Mouse (Mus musculus): Measurements from ENCODE around the gene Srsf3. TPM values are rescaled to one million over a fixed set of nuclear protein-coding genes. Genes with fewer than 3 reads are reported as not detected.
A peak's percentile ranks its signal among the peaks of the same experiment; 100 is the strongest.

Srsf3 gene
- polyA plus RNA-seq, 1 experiment from 2014 or later, result 559 TPM

DNA sequence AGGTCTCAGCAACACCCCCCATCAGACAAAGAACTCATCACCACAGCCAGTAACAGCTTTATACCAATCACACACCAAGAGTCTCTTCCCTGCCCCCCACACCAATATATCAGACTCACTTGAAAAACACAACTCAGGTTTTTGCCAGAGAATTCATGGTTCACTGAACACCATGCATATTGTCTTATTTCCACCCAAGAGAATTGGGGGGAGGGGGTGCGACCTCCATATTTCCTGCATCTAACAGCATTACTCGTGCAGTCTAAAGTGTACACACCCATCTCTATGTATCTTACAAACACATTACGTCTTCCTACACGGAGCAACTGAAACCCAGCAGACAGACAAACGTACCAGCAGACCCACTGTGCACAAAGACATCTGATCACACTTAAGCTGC lies 39.4 kb downstream of the Srsf3 start:
- no peak overlapping the region for H3K4me3 ChIP-seq (replicated peaks; ENCODE audit: low read depth, low read length)
- no peak overlapping the region for H3K9ac ChIP-seq (replicated peaks; ENCODE audit: low read length)
- H3K27ac ChIP-seq (replicated peaks; ENCODE audit: low read depth, low read length), result no peak overlapping the region
- 0 out of 2 replicates have a peak, but pooled peaks cover 4% of the 10 kb centered on the region for H3K4me1 ChIP-seq (ENCODE audit: control insufficient read depth, insufficient read depth, low read length)
- WGBS, result 82% methylated on average over 5 of the region's 5 CpGs
- H3K27me3 ChIP-seq (ENCODE audit: control insufficient read depth, insufficient read depth, low read length), result no peaks in the 10 kb centered on the region
- no peaks in the 10 kb centered on the region for H3K9me3 ChIP-seq (ENCODE audit: control insufficient read depth, low read length)
- DNase-seq, result no peak
- no peak for ATAC-seq (ENCODE audit: low FRiP score, low TSS enrichment)
- no peak overlapping the region for H3K4me2 ChIP-seq (ENCODE audit: low read length)
- no peaks in the 10 kb centered on the region for H3K36me3 ChIP-seq (ENCODE audit: control insufficient read depth, insufficient read depth, low read length)

DNA sequence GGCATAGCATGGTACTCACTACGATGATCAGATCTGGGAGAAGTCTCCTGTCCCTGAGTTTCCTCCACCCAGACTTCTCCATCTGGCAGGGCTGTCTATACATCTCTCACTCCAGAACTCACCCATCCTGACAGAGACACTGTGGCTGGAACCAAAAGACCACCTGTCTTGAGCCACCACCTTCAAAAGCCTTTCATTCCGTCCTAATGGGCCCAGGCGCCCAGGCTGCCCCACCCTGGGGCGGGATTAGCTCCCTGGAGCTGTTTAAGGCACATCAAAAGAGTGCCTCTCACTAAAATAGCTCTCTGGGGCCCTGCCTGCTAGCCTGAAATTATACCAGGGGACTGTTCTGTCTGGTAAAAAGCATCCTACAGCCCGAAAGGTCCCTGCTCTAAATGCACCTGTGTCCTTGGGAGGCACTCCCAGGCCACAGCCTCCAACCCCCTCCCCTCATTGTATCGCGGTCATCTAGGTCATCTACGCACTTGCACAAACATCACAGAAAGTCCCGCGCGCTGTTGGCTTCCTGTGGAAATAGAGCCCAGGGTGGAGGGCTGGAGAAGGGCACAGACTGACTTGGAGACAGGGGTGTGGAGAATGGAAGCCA lies 40.4 kb downstream of the Srsf3 start:
- H3K4me1 ChIP-seq (ENCODE audit: control insufficient read depth, insufficient read depth, low read length), result 0 out of 2 replicates have a peak, but pooled peaks cover 4% of the 10 kb centered on the region
- no peak overlapping the region for H3K4me3 ChIP-seq (replicated peaks; ENCODE audit: low read depth, low read length)
- ATAC-seq (ENCODE audit: low FRiP score, low TSS enrichment), result no peak
- H3K36me3 ChIP-seq (ENCODE audit: control insufficient read depth, insufficient read depth, low read length), result no peaks in the 10 kb centered on the region
- WGBS, result 29% methylated on average over 11 of the region's 11 CpGs
- no peak overlapping the region for H3K4me2 ChIP-seq (ENCODE audit: low read length)
- no peak overlapping the region for H3K9ac ChIP-seq (replicated peaks; ENCODE audit: low read length)
- H3K9me3 ChIP-seq (ENCODE audit: control insufficient read depth, low read length), result no peaks in the 10 kb centered on the region
- no peak for DNase-seq
- no peaks in the 10 kb centered on the region for H3K27me3 ChIP-seq (ENCODE audit: control insufficient read depth, insufficient read depth, low read length)
- no peak overlapping the region for H3K27ac ChIP-seq (replicated peaks; ENCODE audit: low read depth, low read length)

GRCm38 (mm10) chr17:29073313-29073712 lies 40.9 kb downstream of the Srsf3 start:
- Histone ChIP-seq H3K36me3 (ENCODE audit: control insufficient read depth, insufficient read depth, low read length) (no peaks in the 10 kb centered on the region), H3K9ac (replicated peaks; ENCODE audit: low read length) (no peak overlapping the region), H3K27me3 (ENCODE audit: control insufficient read depth, insufficient read depth, low read length) (0 out of 2 replicates have a peak, but pooled peaks cover under 1% of the 10 kb centered on the region), H3K4me2 (ENCODE audit: low read length) (no peak overlapping the region), H3K9me3 (ENCODE audit: control insufficient read depth, low read length) (no peaks in the 10 kb centered on the region), H3K27ac (replicated peaks; ENCODE audit: low read depth, low read length) (no peak overlapping the region), H3K4me1 (ENCODE audit: control insufficient read depth, insufficient read depth, low read length) (peaks cover 7% of the 10 kb centered on the region; the same call in 1 of the 2 replicates), H3K4me3 (replicated peaks; ENCODE audit: low read depth, low read length) (no peak overlapping the region)
- WGBS, result 60% methylated on average over 5 of the region's 5 CpGs
- no peak for ATAC-seq (ENCODE audit: low FRiP score, low TSS enrichment)
- DNase-seq, result no peak

GRCm38 (mm10) chr17:29074085-29074484 lies 41.7 kb downstream of the Srsf3 start:
- DNase-seq, result no peak
- WGBS, result 84% methylated on average over 13 of the region's 13 CpGs
- ATAC-seq (ENCODE audit: low FRiP score, low TSS enrichment), result no peak
- Histone ChIP-seq H3K9ac (replicated peaks; ENCODE audit: low read length) (no peak overlapping the region), H3K27ac (replicated peaks; ENCODE audit: low read depth, low read length) (no peak overlapping the region), H3K4me1 (ENCODE audit: control insufficient read depth, insufficient read depth, low read length) (peaks cover 10% of the 10 kb centered on the region; the same call in 1 of the 2 replicates), H3K4me2 (ENCODE audit: low read length) (no peak overlapping the region), H3K9me3 (ENCODE audit: control insufficient read depth, low read length) (no peaks in the 10 kb centered on the region), H3K4me3 (replicated peaks; ENCODE audit: low read depth, low read length) (no peak overlapping the region), H3K36me3 (ENCODE audit: control insufficient read depth, insufficient read depth, low read length) (no peaks in the 10 kb centered on the region), H3K27me3 (ENCODE audit: control insufficient read depth, insufficient read depth, low read length) (0 out of 2 replicates have a peak, but pooled peaks cover 5% of the 10 kb centered on the region)

DNA sequence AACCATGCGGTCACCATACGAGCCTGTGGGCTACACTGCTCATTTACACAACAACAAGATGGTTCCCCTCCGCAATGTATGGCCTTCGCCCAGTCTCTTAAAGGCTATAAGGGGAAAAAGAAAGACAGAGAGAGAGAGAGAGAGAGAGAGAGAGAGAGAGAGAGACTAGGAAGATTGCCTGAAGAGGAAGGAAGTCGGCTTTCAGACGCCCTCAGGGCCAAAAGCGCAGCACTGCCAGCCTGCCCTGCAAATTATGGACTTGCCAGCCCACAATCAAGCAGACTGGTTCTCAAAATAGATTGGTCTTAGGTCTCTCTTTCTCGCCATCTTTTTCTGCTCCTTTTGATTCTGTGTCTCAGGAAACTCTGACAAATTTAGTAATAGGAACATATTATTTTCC lies 43.8 kb downstream of the Srsf3 start:
- peaks cover 16% of the 10 kb centered on the region; the same call in 1 of the 2 replicates for H3K4me1 ChIP-seq (ENCODE audit: control insufficient read depth, insufficient read depth, low read length)
- DNase-seq, result no peak
- H3K4me3 ChIP-seq (replicated peaks; ENCODE audit: low read depth, low read length), result no peak overlapping the region
- H3K27ac ChIP-seq (replicated peaks; ENCODE audit: low read depth, low read length), result no peak overlapping the region
- no peak overlapping the region for H3K4me2 ChIP-seq (ENCODE audit: low read length)
- 92% methylated on average over 8 of the region's 8 CpGs for WGBS
- H3K36me3 ChIP-seq (ENCODE audit: control insufficient read depth, insufficient read depth, low read length), result no peaks in the 10 kb centered on the region
- H3K9me3 ChIP-seq (ENCODE audit: control insufficient read depth, low read length), result no peaks in the 10 kb centered on the region
- peaks cover 12% of the 10 kb centered on the region for H3K27me3 ChIP-seq (ENCODE audit: control insufficient read depth, insufficient read depth, low read length)
- H3K9ac ChIP-seq (replicated peaks; ENCODE audit: low read length), result no peak overlapping the region
- ATAC-seq (ENCODE audit: low FRiP score, low TSS enrichment), result no peak

GRCm38 (mm10) chr17:29077786-29078509 lies 45.5 kb downstream of the Srsf3 start:
- H3K36me3 ChIP-seq (ENCODE audit: control insufficient read depth, insufficient read depth, low read length), result no peaks in the 10 kb centered on the region
- no peak overlapping the region for H3K9ac ChIP-seq (replicated peaks; ENCODE audit: low read length)
- DNase-seq, result peak; percentile 71
- H3K27me3 ChIP-seq (ENCODE audit: control insufficient read depth, insufficient read depth, low read length), result peaks cover 13% of the 10 kb centered on the region
- no peak overlapping the region for H3K27ac ChIP-seq (replicated peaks; ENCODE audit: low read depth, low read length)
- no peak for ATAC-seq (ENCODE audit: low FRiP score, low TSS enrichment)
- 23% methylated on average over 14 of the region's 14 CpGs for WGBS
- H3K4me3 ChIP-seq (replicated peaks; ENCODE audit: low read depth, low read length), result peak overlapping the region; percentile 10; the same call in 1 of the 2 replicates
- H3K4me1 ChIP-seq (ENCODE audit: control insufficient read depth, insufficient read depth, low read length), result peaks cover 19% of the 10 kb centered on the region; the same call in 1 of the 2 replicates
- no peaks in the 10 kb centered on the region for H3K9me3 ChIP-seq (ENCODE audit: control insufficient read depth, low read length)
- peak overlapping the region; percentile 33 for H3K4me2 ChIP-seq (ENCODE audit: low read length)

- no peak for ATAC-seq (ENCODE audit: low FRiP score, low TSS enrichment)
- H3K4me2 ChIP-seq (ENCODE audit: low read length), result peak overlapping the region; percentile 33
- H3K4me1 ChIP-seq (ENCODE audit: control insufficient read depth, insufficient read depth, low read length), result peaks cover 16% of the 10 kb centered on the region; the same call in 1 of the 2 replicates
- no peaks in the 10 kb centered on the region for H3K36me3 ChIP-seq (ENCODE audit: control insufficient read depth, insufficient read depth, low read length)
- no peak overlapping the region for H3K9ac ChIP-seq (replicated peaks; ENCODE audit: low read length)
- 6% methylated on average over 25 of the region's 25 CpGs for WGBS
- H3K9me3 ChIP-seq (ENCODE audit: control insufficient read depth, low read length), result no peaks in the 10 kb centered on the region
- H3K27ac ChIP-seq (replicated peaks; ENCODE audit: low read depth, low read length), result no peak overlapping the region
- H3K27me3 ChIP-seq (ENCODE audit: control insufficient read depth, insufficient read depth, low read length), result peaks cover 13% of the 10 kb centered on the region
- peak overlapping the region; percentile 10; the same call in 1 of the 2 replicates for H3K4me3 ChIP-seq (replicated peaks; ENCODE audit: low read depth, low read length)
- DNase-seq, result peak; percentile 32
Measured at GRCm38 (mm10) chr17:29078519-29079383, 46.3 kb downstream of the Srsf3 start.

DNA sequence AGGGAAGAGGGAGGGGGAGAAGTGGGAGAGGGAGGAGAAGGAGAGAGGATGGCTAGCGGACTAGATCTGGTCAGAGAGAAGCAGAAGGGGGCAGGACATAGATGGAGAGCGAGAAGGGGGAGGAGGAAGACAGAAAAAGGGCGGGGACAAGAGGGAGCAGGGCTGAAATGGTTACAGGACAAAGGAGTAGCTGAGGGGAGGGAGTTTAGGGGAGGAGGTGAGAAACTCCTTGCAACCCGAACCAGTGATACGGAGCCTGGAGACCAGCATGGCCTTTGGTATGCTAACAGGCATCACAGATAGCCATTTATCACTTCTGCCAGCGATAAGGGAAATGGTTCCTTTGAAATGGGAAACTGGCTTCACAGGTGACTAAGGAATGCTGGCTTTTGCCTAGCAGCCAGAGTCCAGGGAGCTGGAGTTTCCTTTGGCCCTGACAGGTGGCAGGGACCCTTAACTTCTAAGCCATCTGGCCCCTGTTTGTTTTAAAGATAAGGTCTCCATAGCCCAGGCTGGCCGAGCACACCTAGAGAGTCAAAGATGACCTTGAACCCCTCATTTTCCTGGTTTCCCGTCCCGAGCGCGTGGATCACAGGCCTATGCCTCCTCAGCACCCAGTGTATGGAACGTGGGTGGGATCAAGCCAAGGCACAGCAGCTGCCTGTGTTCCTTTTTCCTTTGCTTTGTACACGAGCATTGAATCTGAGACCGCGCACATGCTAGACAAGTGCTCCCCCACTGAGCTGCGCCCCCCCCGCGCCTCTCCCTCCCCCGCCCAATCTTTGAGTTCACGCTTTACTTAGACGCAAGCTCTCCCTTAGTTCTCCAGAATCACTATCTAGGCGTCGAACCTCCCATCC lies 48.6 kb downstream of the Srsf3 start:
- DNase-seq (peak; percentile 37), ATAC-seq (ENCODE audit: low FRiP score, low TSS enrichment) (no peak)
- H3K4me1 ChIP-seq (ENCODE audit: control insufficient read depth, insufficient read depth, low read length), result peaks cover 16% of the 10 kb centered on the region; the same call in 1 of the 2 replicates
- H3K4me3 ChIP-seq (replicated peaks; ENCODE audit: low read depth, low read length), result no peak overlapping the region
- H3K27me3 ChIP-seq (ENCODE audit: control insufficient read depth, insufficient read depth, low read length), result peaks cover 13% of the 10 kb centered on the region
- H3K36me3 ChIP-seq (ENCODE audit: control insufficient read depth, insufficient read depth, low read length), result no peaks in the 10 kb centered on the region
- H3K27ac ChIP-seq (replicated peaks; ENCODE audit: low read depth, low read length), result no peak overlapping the region
- no peak overlapping the region for H3K9ac ChIP-seq (replicated peaks; ENCODE audit: low read length)
- H3K4me2 ChIP-seq (ENCODE audit: low read length), result peak overlapping the region; percentile 26; the same call in 1 of the 2 replicates
- WGBS, result 4% methylated on average over 23 of the region's 23 CpGs
- H3K9me3 ChIP-seq (ENCODE audit: control insufficient read depth, low read length), result no peaks in the 10 kb centered on the region
